Mouse (Mus musculus) hindbrain, embryonic 11.5 days (tissue): ENCODE measurements around the gene Olfr1094. TPM values are rescaled to one million over a fixed set of nuclear protein-coding genes. Genes with fewer than 3 reads are reported as not detected.

Experiments used
- ATAC-seq: fragments of 200-750 bp; cut with Nextera tagmentation; 2 replicates; pipeline ENCODE4 v1.8.0; 2017; ENCODE audit warnings: mild to moderate bottlenecking, moderate TSS enrichment, moderate library complexity; ENCODE audit not compliant: low FRiP score
- DNase-seq: peaks from one replicate; pipeline ENCODE4 v3.0.0-alpha.2; 2015; ENCODE audit warnings: low spot score
- H3K27ac ChIP-seq: fragments of 300-500 bp; sonication (generic); 2 replicates; pipeline ENCODE4 v1.5.1; 2014; ENCODE audit warnings: mild to moderate bottlenecking, low read depth, low read length
- H3K27me3 ChIP-seq: fragments of 300-500 bp; sonication (generic); 2 replicates; pipeline ENCODE4 v1.6.1; 2014; ENCODE audit warnings: mild to moderate bottlenecking, low read length, moderate library complexity, mixed read lengths; ENCODE audit not compliant: control insufficient read depth, insufficient read depth
- H3K36me3 ChIP-seq: fragments of 300-500 bp; sonication (generic); 2 replicates; pipeline ENCODE4 v1.6.1; 2014; ENCODE audit warnings: mild to moderate bottlenecking, low read length, moderate library complexity, mixed read lengths; ENCODE audit not compliant: control insufficient read depth, insufficient read depth
- H3K4me1 ChIP-seq: fragments of 300-500 bp; sonication (generic); replicated peaks from 2 replicates; pipeline ENCODE4 v1.6.1; 2014; ENCODE audit warnings: low read length, mixed read lengths; ENCODE audit not compliant: control insufficient read depth, insufficient read depth
- H3K4me2 ChIP-seq: fragments of 300-500 bp; sonication (generic); replicated peaks from 2 replicates; pipeline ENCODE4 v1.6.1; 2014; ENCODE audit warnings: mild to moderate bottlenecking, low read depth, low read length
- H3K4me3 ChIP-seq: fragments of 300-500 bp; sonication (generic); 2 replicates; pipeline ENCODE4 v1.5.1; 2014; ENCODE audit warnings: low read depth, low read length
- H3K9ac ChIP-seq: fragments of 300-500 bp; sonication (generic); 2 replicates; pipeline ENCODE4 v1.6.1; 2014; ENCODE audit warnings: low read depth, low read length
- H3K9me3 ChIP-seq: fragments of 300-500 bp; sonication (generic); 2 replicates; pipeline ENCODE4 v1.6.1; 2016; ENCODE audit warnings: low read length; ENCODE audit not compliant: control insufficient read depth
- WGBS: fragments of 180-500 bp; shearing (Covaris S2); extraction: QIAGEN DNeasy Blood & Tissue Kit; methylation state at CpG from one replicate; pipeline ENCODE4 v1.1.7; 2014; 5-methylcytosine and 5-hydroxymethylcytosine counted together
- polyA plus RNA-seq: library from polyadenylated mRNA; unstranded; fragments of >200 nt; fragmentation: Nextera tagmentation; extraction: Ambion mirVana; gene quantifications from 2 replicates; pipeline ENCODE4 v1.2.1, GENCODE M21; 2014

The Olfr1094 gene
- polyA plus RNA-seq: not detected in 2 replicates

- ATAC-seq: no peak
- no peaks in the 10 kb centered on the region for H3K27me3 ChIP-seq
- no peak for DNase-seq
These were observed at the start of gene Olfr1094 for GRCm38 (mm10) chr2:86824363-86824762. Gene Olfr1094, plus strand, starts transcription at chr2:86824663.

DNA sequence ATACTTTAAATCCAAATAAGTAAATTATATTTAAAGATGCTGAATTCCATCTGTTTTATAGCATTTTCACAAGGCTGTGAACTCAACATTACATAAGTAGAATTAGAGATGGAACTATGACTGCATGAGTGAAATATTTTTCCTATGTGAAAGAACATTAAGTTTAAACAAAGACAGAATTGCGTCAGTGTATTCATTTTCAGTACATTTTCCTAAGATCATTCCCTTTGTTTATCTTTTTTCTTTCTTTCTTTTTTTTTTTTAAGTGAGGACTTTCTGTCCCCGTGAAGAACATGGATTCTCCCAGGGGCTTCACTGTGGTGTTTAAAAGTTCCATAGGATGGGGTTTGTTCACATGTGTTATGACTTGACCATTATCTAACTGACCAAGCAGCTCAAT is 42.3 kb upstream of the Olfr1094 start, which contains the start of gene Olfr1093:
Olfr1093 (plus strand) TSS at position 301 of the 400 bp plus-strand sequence.
- Histone ChIP-seq H3K27me3 (no peaks in the 10 kb centered on the region), H3K36me3 (no peaks in the 10 kb centered on the region), H3K4me1 (no peaks in the 10 kb centered on the region), H3K4me3 (no peak within 1 kb of the TSS), H3K4me2 (no peak within 1 kb of the TSS), H3K9ac (no peak within 1 kb of the TSS), H3K9me3 (no peaks in the 10 kb centered on the region), H3K27ac (no peak within 1 kb of the TSS)
- WGBS: 83% methylated on average over 2 of the region's 2 CpGs
- DNase-seq (no peak), ATAC-seq (no peak)

More at GRCm38 (mm10) chr2:86824363-86824762, at the start of gene Olfr1094:
- Histone ChIP-seq H3K36me3 (no peaks in the 10 kb centered on the region), H3K9me3 (no peaks in the 10 kb centered on the region), H3K4me2 (no peak within 1 kb of the TSS), H3K27ac (no peak within 1 kb of the TSS), H3K4me3 (no peak within 1 kb of the TSS), H3K4me1 (no peaks in the 10 kb centered on the region), H3K9ac (no peak within 1 kb of the TSS)

DNA sequence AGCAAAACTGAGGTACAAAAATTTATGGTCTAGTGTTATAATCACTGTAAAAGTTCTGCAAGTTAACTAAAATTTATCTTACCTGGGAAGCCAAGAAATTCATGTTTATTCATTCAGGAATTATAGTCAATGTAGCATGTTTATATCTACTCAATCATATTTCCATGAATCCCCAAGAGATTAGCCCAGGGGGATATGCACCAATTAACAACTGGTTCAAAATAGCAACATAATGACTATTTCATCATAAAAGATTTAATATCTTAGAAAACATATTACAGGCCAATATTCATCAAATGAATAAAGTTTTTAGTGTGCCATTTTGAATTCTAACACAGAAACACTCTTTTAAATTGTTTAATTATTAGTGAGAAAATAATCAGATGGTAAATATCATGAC is 14.5 kb upstream of the Olfr1094 start, which contains the start of gene Olfr141:
Olfr141 (minus strand) TSS at position 101 of the 400 bp plus-strand sequence.
- Histone ChIP-seq H3K4me2 (no peak within 1 kb of the TSS), H3K27me3 (no peaks in the 10 kb centered on the region), H3K9ac (no peak within 1 kb of the TSS), H3K4me1 (no peaks in the 10 kb centered on the region), H3K36me3 (no peaks in the 10 kb centered on the region), H3K27ac (no peak within 1 kb of the TSS), H3K4me3 (no peak within 1 kb of the TSS), H3K9me3 (no peaks in the 10 kb centered on the region)
- DNase-seq (no peak), ATAC-seq (no peak)

GRCm38 (mm10) chr2:86851596-86851995 is 27.1 kb downstream of the Olfr1094 start, which contains the start of gene Olfr1095:
Gene Olfr1095, minus strand, starts transcription at chr2:86851696.
- H3K9ac ChIP-seq: no peak within 1 kb of the TSS
- DNase-seq: no peak
- H3K9me3 ChIP-seq: no peaks in the 10 kb centered on the region
- H3K4me3 ChIP-seq: no peak within 1 kb of the TSS
- no peaks in the 10 kb centered on the region for H3K4me1 ChIP-seq
- ATAC-seq: no peak
- H3K27me3 ChIP-seq: no peaks in the 10 kb centered on the region
- no peaks in the 10 kb centered on the region for H3K36me3 ChIP-seq
- 92% methylated on average over 3 of the region's 3 CpGs for WGBS
- H3K27ac ChIP-seq: no peak within 1 kb of the TSS
- H3K4me2 ChIP-seq: no peak within 1 kb of the TSS

- no peaks in the 10 kb centered on the region for H3K9me3 ChIP-seq
- no peak within 1 kb of the TSS for H3K4me2 ChIP-seq
- ATAC-seq: no peak
- no peaks in the 10 kb centered on the region for H3K4me1 ChIP-seq
- no peaks in the 10 kb centered on the region for H3K36me3 ChIP-seq
- 73% methylated on average over 1 of the region's 1 CpGs for WGBS
- H3K27me3 ChIP-seq: no peaks in the 10 kb centered on the region
- H3K4me3 ChIP-seq: no peak within 1 kb of the TSS
- DNase-seq: no peak
- no peak within 1 kb of the TSS for H3K27ac ChIP-seq
- no peak within 1 kb of the TSS for H3K9ac ChIP-seq
These were observed 50.2 kb downstream of the Olfr1094 start, which contains the start of gene Gm13723 for GRCm38 (mm10) chr2:86874702-86875101. Gene Gm13723, minus strand, starts transcription at chr2:86874802.

Other genes with a start within 250 kb of the Olfr1094 start
- gene Olfr1082, start 225.7 kb upstream of the Olfr1094 start, polyA plus RNA-seq: not detected in 2 replicates
- not detected in 2 replicates for gene Olfr1084, start 184.9 kb upstream of the Olfr1094 start, polyA plus RNA-seq
- gene Olfr1085, start 162.6 kb upstream of the Olfr1094 start, polyA plus RNA-seq: not detected in 2 replicates
- not detected in 2 replicates for gene Olfr1086, start 144.6 kb upstream of the Olfr1094 start, polyA plus RNA-seq
- gene Olfr1087, start 126.3 kb upstream of the Olfr1094 start, polyA plus RNA-seq: not detected in 2 replicates
- not detected in 2 replicates for gene Olfr1089, start 91.0 kb upstream of the Olfr1094 start, polyA plus RNA-seq
- gene Olfr1090, start 65.7 kb upstream of the Olfr1094 start, polyA plus RNA-seq: not detected in 2 replicates
- gene Olfr1093, start 42.2 kb upstream of the Olfr1094 start, polyA plus RNA-seq: not detected in 2 replicates
- gene Olfr141, start 14.6 kb upstream of the Olfr1094 start, polyA plus RNA-seq: not detected in 2 replicates
- gene Olfr1095, start 27.0 kb downstream of the Olfr1094 start, polyA plus RNA-seq: not detected in 2 replicates
- not detected in 2 replicates for gene Gm13723, start 50.1 kb downstream of the Olfr1094 start, polyA plus RNA-seq
- gene Olfr1097, start 67.6 kb downstream of the Olfr1094 start, polyA plus RNA-seq: not detected in 2 replicates
- gene Olfr1098, start 99.9 kb downstream of the Olfr1094 start, polyA plus RNA-seq: not detected in 2 replicates
- not detected in 2 replicates for gene Olfr1099, start 136.0 kb downstream of the Olfr1094 start, polyA plus RNA-seq
- not detected in 2 replicates for gene Olfr1100, start 155.3 kb downstream of the Olfr1094 start, polyA plus RNA-seq
- not detected in 2 replicates for gene Olfr1101, start 166.6 kb downstream of the Olfr1094 start, polyA plus RNA-seq
- gene Olfr1102, start 173.7 kb downstream of the Olfr1094 start, polyA plus RNA-seq: not detected in 2 replicates
- not detected in 2 replicates for gene Olfr1104, start 202.4 kb downstream of the Olfr1094 start, polyA plus RNA-seq
- not detected in 2 replicates for gene Olfr1105, start 211.9 kb downstream of the Olfr1094 start, polyA plus RNA-seq
- gene Olfr1106, start 227.6 kb downstream of the Olfr1094 start, polyA plus RNA-seq: not detected in 2 replicates